Mouse (Mus musculus) forebrain, embryonic 11.5 days (tissue): ENCODE results near the gene Gm11541. TPM values are rescaled to one million over a fixed set of nuclear protein-coding genes. Genes with fewer than 3 reads are reported as not detected.
"Not testable (repeated sequence)": the region's sequence is repeated elsewhere in the genome, so short reads cannot be mapped to it uniquely, and the experiment has no call there.

Source experiments
- ATAC-seq: fragments of 200-750 bp; cut with Nextera tagmentation; replicated peaks from 2 replicates; pipeline ENCODE4 v1.8.0; 2017; ENCODE audit warnings: moderate TSS enrichment; ENCODE audit not compliant: low FRiP score
- DNase-seq: peaks from one replicate; pipeline ENCODE4 v3.0.0-alpha.2; 2017; ENCODE audit warnings: low spot score
- H3K27ac ChIP-seq: fragments of 300-500 bp; sonication (generic); 2 replicates; pipeline ENCODE4 v1.5.1; 2014; ENCODE audit warnings: low read depth, low read length
- H3K27me3 ChIP-seq: fragments of 300-500 bp; sonication (generic); 2 replicates; pipeline ENCODE4 v1.6.1; 2014; ENCODE audit warnings: mild to moderate bottlenecking, low read length, mixed read lengths; ENCODE audit not compliant: control insufficient read depth, insufficient read depth
- H3K36me3 ChIP-seq: fragments of 300-500 bp; sonication (generic); 2 replicates; pipeline ENCODE4 v1.6.1; 2014; ENCODE audit warnings: mild to moderate bottlenecking, low read length, moderate library complexity, mixed read lengths; ENCODE audit not compliant: control insufficient read depth, insufficient read depth
- H3K4me1 ChIP-seq: fragments of 300-500 bp; sonication (generic); replicated peaks from 2 replicates; pipeline ENCODE4 v1.6.1; 2014; ENCODE audit warnings: low read length, mixed read lengths; ENCODE audit not compliant: control insufficient read depth, insufficient read depth
- H3K4me2 ChIP-seq: fragments of 300-500 bp; sonication (generic); 2 replicates; pipeline ENCODE4 v1.6.1; 2014; ENCODE audit warnings: low read depth, mild to moderate bottlenecking, low read length, moderate library complexity, mixed read lengths; ENCODE audit not compliant: severe bottlenecking
- H3K4me3 ChIP-seq: fragments of 300-500 bp; sonication (generic); 2 replicates; pipeline ENCODE4 v1.5.1; 2014; ENCODE audit warnings: low read depth, low read length
- H3K9ac ChIP-seq: fragments of 300-500 bp; sonication (generic); 2 replicates; pipeline ENCODE4 v1.6.1; 2014; ENCODE audit warnings: low read length
- H3K9me3 ChIP-seq: fragments of 300-500 bp; sonication (generic); 2 replicates; pipeline ENCODE4 v1.6.1; 2016; ENCODE audit warnings: low read length, mixed read lengths; ENCODE audit not compliant: control insufficient read depth
- WGBS: fragments of 180-500 bp; shearing (Covaris S2); extraction: QIAGEN DNeasy Blood & Tissue Kit; methylation state at CpG from one replicate; pipeline ENCODE4 v1.1.7; 2014; 5-methylcytosine and 5-hydroxymethylcytosine counted together
- polyA plus RNA-seq: library from polyadenylated mRNA; unstranded; fragments of >200 nt; fragmentation: Nextera tagmentation; extraction: Ambion mirVana; gene quantifications from 2 replicates; pipeline ENCODE4 v1.2.1, GENCODE M21; 2014

The Gm11541 gene
- polyA plus RNA-seq, 1 experiment from 2014 or later: not detected

GRCm38 (mm10) chr11:94702216-94702610, 2.1 kb downstream of the Gm11541 start:
- H3K27me3 ChIP-seq: no peaks in the 10 kb centered on the region
- H3K4me3 ChIP-seq: no peak overlapping the region
- no peak overlapping the region for H3K4me2 ChIP-seq
- DNase-seq (no peak), ATAC-seq (no peak)
- no peak overlapping the region for H3K9ac ChIP-seq
- H3K27ac ChIP-seq: no peak overlapping the region
- H3K36me3 ChIP-seq: no peaks in the 10 kb centered on the region
- H3K4me1 ChIP-seq: no peaks in the 10 kb centered on the region; the same call in 1 of the 2 replicates
- WGBS: 67% methylated on average over 3 of the region's 3 CpGs
- H3K9me3 ChIP-seq: no peaks in the 10 kb centered on the region

- ATAC-seq: no peak
Measured at GRCm38 (mm10) chr11:94701401-94702215, 2.7 kb downstream of the Gm11541 start.

GRCm38 (mm10) chr11:94699399-94699798, 4.9 kb downstream of the Gm11541 start:
- no peak for ATAC-seq
- no peaks in the 10 kb centered on the region for H3K36me3 ChIP-seq
- WGBS: 95% methylated on average over 3 of the region's 3 CpGs
- no peak overlapping the region for H3K4me3 ChIP-seq
- no peak overlapping the region for H3K9ac ChIP-seq
- no peaks in the 10 kb centered on the region; the same call in 1 of the 2 replicates for H3K4me1 ChIP-seq
- H3K27me3 ChIP-seq: no peaks in the 10 kb centered on the region
- H3K27ac ChIP-seq: no peak overlapping the region
- H3K4me2 ChIP-seq: no peak overlapping the region
- no peaks in the 10 kb centered on the region for H3K9me3 ChIP-seq
- no peak for DNase-seq

More at GRCm38 (mm10) chr11:94701401-94702215, 2.7 kb downstream of the Gm11541 start:
- H3K27ac ChIP-seq: no peak overlapping the region
- no peak overlapping the region for H3K4me3 ChIP-seq
- no peak overlapping the region for H3K9ac ChIP-seq
- H3K36me3 ChIP-seq: no peaks in the 10 kb centered on the region
- H3K9me3 ChIP-seq: no peaks in the 10 kb centered on the region
- no peak overlapping the region for H3K4me2 ChIP-seq
- no peaks in the 10 kb centered on the region for H3K27me3 ChIP-seq
- no peak for DNase-seq
- WGBS: 70% methylated on average over 27 of the region's 27 CpGs
- no peaks in the 10 kb centered on the region; the same call in 1 of the 2 replicates for H3K4me1 ChIP-seq

GRCm38 (mm10) chr11:94697703-94698464, 6.4 kb downstream of the Gm11541 start:
- H3K4me1 ChIP-seq: no peaks in the 10 kb centered on the region; the same call in 1 of the 2 replicates
- H3K27ac ChIP-seq: no peak overlapping the region
- H3K9ac ChIP-seq: no peak overlapping the region
- no peak overlapping the region for H3K4me3 ChIP-seq
- H3K9me3 ChIP-seq: no peaks in the 10 kb centered on the region
- H3K4me2 ChIP-seq: no peak overlapping the region
- H3K27me3 ChIP-seq: no peaks in the 10 kb centered on the region
- DNase-seq (no peak), ATAC-seq (no peak)
- WGBS: 50% methylated on average over 13 of the region's 13 CpGs
- H3K36me3 ChIP-seq: no peaks in the 10 kb centered on the region

GRCm38 (mm10) chr11:94697140-94697539, 7.2 kb downstream of the Gm11541 start:
- DNase-seq: no peak
- Histone ChIP-seq H3K27me3 (no peaks in the 10 kb centered on the region), H3K4me3 (no peak overlapping the region), H3K27ac (no peak overlapping the region), H3K9ac (no peak overlapping the region), H3K4me2 (no peak overlapping the region), H3K9me3 (no peaks in the 10 kb centered on the region), H3K36me3 (no peaks in the 10 kb centered on the region), H3K4me1 (no peaks in the 10 kb centered on the region; the same call in 1 of the 2 replicates)
- WGBS: 86% methylated on average over 2 of the region's 2 CpGs
- no peak for ATAC-seq

GRCm38 (mm10) chr11:94695508-94695907, 8.8 kb downstream of the Gm11541 start:
- DNase-seq (no peak), ATAC-seq (no peak)
- H3K9me3 ChIP-seq: no peaks in the 10 kb centered on the region
- H3K36me3 ChIP-seq: no peaks in the 10 kb centered on the region
- H3K4me2 ChIP-seq: no peak overlapping the region
- no peak overlapping the region for H3K4me3 ChIP-seq
- no peaks in the 10 kb centered on the region for H3K4me1 ChIP-seq
- H3K27me3 ChIP-seq: no peaks in the 10 kb centered on the region
- 84% methylated on average over 6 of the region's 6 CpGs for WGBS
- no peak overlapping the region for H3K27ac ChIP-seq
- no peak overlapping the region for H3K9ac ChIP-seq

- H3K4me2 ChIP-seq, H3K9me3 ChIP-seq, H3K4me1 ChIP-seq, H3K4me3 ChIP-seq, H3K9ac ChIP-seq, H3K36me3 ChIP-seq, ATAC-seq, H3K27me3 ChIP-seq, H3K27ac ChIP-seq, DNase-seq: not testable (repeated sequence)
Measured at GRCm38 (mm10) chr11:94692502-94692901, 11.8 kb downstream of the Gm11541 start.

- Histone ChIP-seq H3K4me2 (no peak overlapping the region), H3K4me1 (no peaks in the 10 kb centered on the region), H3K27me3 (no peaks in the 10 kb centered on the region), H3K36me3 (no peaks in the 10 kb centered on the region), H3K27ac (no peak overlapping the region), H3K9me3 (no peaks in the 10 kb centered on the region), H3K9ac (no peak overlapping the region), H3K4me3 (no peak overlapping the region)
- 84% methylated on average over 6 of the region's 6 CpGs for WGBS
- DNase-seq (no peak), ATAC-seq (no peak)
Measured at GRCm38 (mm10) chr11:94687178-94687577, 17.1 kb downstream of the Gm11541 start.
